Mouse (Mus musculus) G1E (cell line): ENCODE measurements around the gene Magi2.

Source experiments
- CTCF ChIP-seq: IDR thresholded peaks from 2 replicates; pipeline ENCODE4 v1.5.1; 2012; ENCODE audit warnings: low read depth, low read length, inconsistent platforms, mixed read lengths
- GATA1 ChIP-seq: IDR thresholded peaks from 2 replicates; pipeline ENCODE4 v1.6.1; 2012; ENCODE audit warnings: borderline replicate concordance, low read length, inconsistent platforms, mixed read lengths
- POLR2AphosphoS5 ChIP-seq: IDR thresholded peaks from 2 replicates; pipeline ENCODE4 v1.6.1; 2012; ENCODE audit warnings: low read depth, low read length, inconsistent platforms; ENCODE audit not compliant: insufficient replicate concordance
- TAL1 ChIP-seq: conservative IDR thresholded peaks from 2 replicates; pipeline ENCODE4 v1.6.1; 2012; ENCODE audit warnings: low read depth, low read length, inconsistent platforms, mixed read lengths

DNA sequence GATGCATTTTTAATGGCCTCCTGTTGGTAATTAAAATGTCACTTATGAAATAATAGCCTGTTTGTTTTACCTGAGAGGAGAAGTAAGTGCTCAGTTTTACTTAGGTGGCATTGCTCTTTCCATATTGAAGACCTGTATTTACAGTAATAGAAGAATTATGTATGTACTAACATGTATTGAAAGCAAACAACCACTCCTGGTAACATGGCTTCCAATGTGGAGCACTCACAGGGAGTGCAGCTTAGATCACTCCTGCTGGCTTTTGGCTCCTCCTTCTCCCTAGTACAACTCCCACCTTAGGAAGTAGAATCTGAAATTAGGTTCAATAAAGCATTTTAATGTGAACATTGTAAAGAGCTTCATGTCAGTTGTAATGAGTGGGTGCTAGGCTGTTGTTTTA, 877.0 kb downstream of the Magi2 start:
- TF ChIP-seq GATA1 (no peak), TAL1 (no peak), CTCF (no peak), POLR2AphosphoS5 (no peak)
